Mouse (Mus musculus): ENCODE measurements at regions not wholly inside any gene's neighbourhood (a gene's known extent, or its start where the extent isn't known, plus 50 kb on each side); places are given as distances from the start of the nearest gene placed in this dataset.

GRCm38 (mm10) chr3:19747361-19747760 lies 118.9 kb upstream of the 1700064H15Rik start:
- Histone ChIP-seq H3K4me3 (ENCODE audit: insufficient read depth, low read depth, low read length) (no peak overlapping the region), H3K27ac (ENCODE audit: insufficient read depth, low read depth, low read length) (no peak overlapping the region), H3K4me1 (ENCODE audit: control insufficient read depth, insufficient read depth, low read length) (no peaks in the 10 kb centered on the region)
- no peak for TF ChIP-seq POLR2A (IDR thresholded peaks at IDR 0.05; ENCODE audit: insufficient read depth, low read depth, low read length)
- TF ChIP-seq CTCF (IDR thresholded peaks at IDR 0.05; ENCODE audit: insufficient read depth, low read depth, low read length) = no peak
- WGBS = 80% methylated on average over 4 of the region's 4 CpGs

- H3K4me1 ChIP-seq (ENCODE audit: control insufficient read depth, insufficient read depth, low read length) = no peaks in the 10 kb centered on the region
- 94% methylated on average over 3 of the region's 3 CpGs for WGBS
- H3K27ac ChIP-seq (ENCODE audit: insufficient read depth, low read depth, low read length) = no peak overlapping the region
- H3K4me3 ChIP-seq (ENCODE audit: insufficient read depth, low read depth, low read length) = no peak overlapping the region
- TF ChIP-seq POLR2A (IDR thresholded peaks at IDR 0.05; ENCODE audit: insufficient read depth, low read depth, low read length) (no peak), CTCF (IDR thresholded peaks at IDR 0.05; ENCODE audit: insufficient read depth, low read depth, low read length) (no peak)
Observed at GRCm38 (mm10) chr3:19751946-19752345, 123.5 kb upstream of the 1700064H15Rik start.

- Histone ChIP-seq H3K27ac (ENCODE audit: insufficient read depth, low read depth, low read length) (no peak overlapping the region), H3K4me3 (ENCODE audit: insufficient read depth, low read depth, low read length) (no peak overlapping the region), H3K4me1 (ENCODE audit: control insufficient read depth, insufficient read depth, low read length) (no peaks in the 10 kb centered on the region)
- no peak for TF ChIP-seq POLR2A (IDR thresholded peaks at IDR 0.05; ENCODE audit: insufficient read depth, low read depth, low read length)
- no peak for TF ChIP-seq CTCF (IDR thresholded peaks at IDR 0.05; ENCODE audit: insufficient read depth, low read depth, low read length)
- 69% methylated on average over 1 of the region's 1 CpGs for WGBS
Observed at GRCm38 (mm10) chr3:19754011-19754410, 125.5 kb upstream of the 1700064H15Rik start.

GRCm38 (mm10) chr3:19754636-19755035 lies 126.2 kb upstream of the 1700064H15Rik start:
- 79% methylated on average over 2 of the region's 2 CpGs for WGBS
- H3K27ac ChIP-seq (ENCODE audit: insufficient read depth, low read depth, low read length) = no peak overlapping the region
- TF ChIP-seq CTCF (IDR thresholded peaks at IDR 0.05; ENCODE audit: insufficient read depth, low read depth, low read length) = no peak
- no peak for TF ChIP-seq POLR2A (IDR thresholded peaks at IDR 0.05; ENCODE audit: insufficient read depth, low read depth, low read length)

GRCm38 (mm10) chr3:19755136-19755535 lies 126.7 kb upstream of the 1700064H15Rik start:
- 72% methylated on average over 3 of the region's 3 CpGs for WGBS
- Histone ChIP-seq H3K27ac (ENCODE audit: insufficient read depth, low read depth, low read length) (no peak overlapping the region), H3K4me3 (ENCODE audit: insufficient read depth, low read depth, low read length) (no peak overlapping the region), H3K4me1 (ENCODE audit: control insufficient read depth, insufficient read depth, low read length) (no peaks in the 10 kb centered on the region)
- no peak for TF ChIP-seq CTCF (IDR thresholded peaks at IDR 0.05; ENCODE audit: insufficient read depth, low read depth, low read length)
- no peak for TF ChIP-seq POLR2A (IDR thresholded peaks at IDR 0.05; ENCODE audit: insufficient read depth, low read depth, low read length)

More at GRCm38 (mm10) chr3:19754636-19755035, 126.2 kb upstream of the 1700064H15Rik start:
- Histone ChIP-seq H3K4me1 (ENCODE audit: control insufficient read depth, insufficient read depth, low read length) (no peaks in the 10 kb centered on the region), H3K4me3 (ENCODE audit: insufficient read depth, low read depth, low read length) (no peak overlapping the region)

- WGBS = 61% methylated on average over 1 of the region's 1 CpGs
- TF ChIP-seq CTCF (IDR thresholded peaks at IDR 0.05; ENCODE audit: insufficient read depth, low read depth, low read length) (no peak), POLR2A (IDR thresholded peaks at IDR 0.05; ENCODE audit: insufficient read depth, low read depth, low read length) (no peak)
Observed at GRCm38 (mm10) chr3:19798543-19799106, 158.2 kb upstream of the Cp start.

GRCm38 (mm10) chr3:19810034-19810433 lies 146.8 kb upstream of the Cp start:
- H3K4me3 ChIP-seq (ENCODE audit: insufficient read depth, low read depth, low read length) = no peak overlapping the region
- H3K4me1 ChIP-seq (ENCODE audit: control insufficient read depth, insufficient read depth, low read length) = no peaks in the 10 kb centered on the region
- TF ChIP-seq POLR2A (IDR thresholded peaks at IDR 0.05; ENCODE audit: insufficient read depth, low read depth, low read length) (no peak), CTCF (IDR thresholded peaks at IDR 0.05; ENCODE audit: insufficient read depth, low read depth, low read length) (no peak)
- 68% methylated on average over 3 of the region's 3 CpGs for WGBS
- no peak overlapping the region for H3K27ac ChIP-seq (ENCODE audit: insufficient read depth, low read depth, low read length)

More at GRCm38 (mm10) chr3:19798543-19799106, 158.2 kb upstream of the Cp start:
- Histone ChIP-seq H3K4me3 (ENCODE audit: insufficient read depth, low read depth, low read length) (no peak overlapping the region), H3K27ac (ENCODE audit: insufficient read depth, low read depth, low read length) (no peak overlapping the region), H3K4me1 (ENCODE audit: control insufficient read depth, insufficient read depth, low read length) (no peaks in the 10 kb centered on the region)

GRCm38 (mm10) chr3:19824904-19825303 lies 131.9 kb upstream of the Cp start:
- Histone ChIP-seq H3K4me3 (ENCODE audit: insufficient read depth, low read depth, low read length) (no peak overlapping the region), H3K27ac (ENCODE audit: insufficient read depth, low read depth, low read length) (no peak overlapping the region), H3K4me1 (ENCODE audit: control insufficient read depth, insufficient read depth, low read length) (no peaks in the 10 kb centered on the region)
- whole genome bisulfite sequencing = 86% methylated on average over 1 of the region's 1 CpGs
- no peak for TF ChIP-seq POLR2A (IDR thresholded peaks at IDR 0.05; ENCODE audit: insufficient read depth, low read depth, low read length)
- TF ChIP-seq CTCF (IDR thresholded peaks at IDR 0.05; ENCODE audit: insufficient read depth, low read depth, low read length) = no peak

GRCm38 (mm10) chr3:19828518-19829246 lies 128.2 kb upstream of the Cp start:
- Histone ChIP-seq H3K4me1 (ENCODE audit: control insufficient read depth, insufficient read depth, low read length) (no peaks in the 10 kb centered on the region), H3K4me3 (ENCODE audit: insufficient read depth, low read depth, low read length) (no peak overlapping the region), H3K27ac (ENCODE audit: insufficient read depth, low read depth, low read length) (no peak overlapping the region)
- 39% methylated on average over 5 of the region's 5 CpGs for WGBS
- TF ChIP-seq CTCF (IDR thresholded peaks at IDR 0.05; ENCODE audit: insufficient read depth, low read depth, low read length) = no peak
- no peak for TF ChIP-seq POLR2A (IDR thresholded peaks at IDR 0.05; ENCODE audit: insufficient read depth, low read depth, low read length)
